Mouse (Mus musculus): Measurements from ENCODE around the gene Dync2li1. TPM values are rescaled to one million over a fixed set of nuclear protein-coding genes. Genes with fewer than 3 reads are reported as not detected.

Dync2li1 gene
- 31.5 and 33.3 TPM in 2 replicates for polyA plus RNA-seq (2016; fragmentation: Nextera tagmentation; extraction: Ambion mirVana)

GRCm38 (mm10) chr17:84626276-84626856 is at the start of gene Dync2li1:
TSS of gene Dync2li1 (plus strand) at chr17:84626496.
- peak within 1 kb of the TSS; percentile 68 for H3K4me2 ChIP-seq (replicated peaks)
- H3K27ac ChIP-seq (replicated peaks), result no peak within 1 kb of the TSS
- H3K4me3 ChIP-seq, result peak within 1 kb of the TSS; percentile 65
- peaks cover 7% of the 10 kb centered on the region for H3K4me1 ChIP-seq
- WGBS, result under 1% methylated on average over 23 of the region's 25 CpGs
- no peaks in the 10 kb centered on the region for H3K36me3 ChIP-seq
- peak within 1 kb of the TSS; percentile 73 for H3K9ac ChIP-seq (replicated peaks)
- ATAC-seq (ENCODE audit: low FRiP score, low read depth), result peak; percentile 97
- H3K9me3 ChIP-seq, result no peaks in the 10 kb centered on the region
- no peaks in the 10 kb centered on the region; the same call in 1 of the 2 replicates for H3K27me3 ChIP-seq

GRCm38 (mm10) chr17:84576621-84577293 is 49.5 kb upstream of the Dync2li1 start:
- Histone ChIP-seq H3K9ac (replicated peaks) (no peak overlapping the region), H3K4me1 (no peaks in the 10 kb centered on the region), H3K9me3 (no peaks in the 10 kb centered on the region), H3K27ac (replicated peaks) (no peak overlapping the region), H3K4me2 (replicated peaks) (no peak overlapping the region), H3K4me3 (no peak overlapping the region), H3K36me3 (no peaks in the 10 kb centered on the region), H3K27me3 (no peaks in the 10 kb centered on the region)
- 83% methylated on average over 16 of the region's 16 CpGs for WGBS
- no peak for ATAC-seq (ENCODE audit: low FRiP score, low read depth)

- no peak overlapping the region for H3K4me2 ChIP-seq (replicated peaks)
- 87% methylated on average over 8 of the region's 8 CpGs for WGBS
Measured at GRCm38 (mm10) chr17:84579249-84579648, 47.0 kb upstream of the Dync2li1 start.

GRCm38 (mm10) chr17:84579817-84580216 is 46.5 kb upstream of the Dync2li1 start:
- no peak for ATAC-seq (ENCODE audit: low FRiP score, low read depth)
- no peaks in the 10 kb centered on the region for H3K9me3 ChIP-seq
- no peak overlapping the region for H3K4me3 ChIP-seq
- no peak overlapping the region for H3K27ac ChIP-seq (replicated peaks)
- H3K4me1 ChIP-seq, result no peaks in the 10 kb centered on the region
- no peaks in the 10 kb centered on the region for H3K27me3 ChIP-seq
- WGBS, result 87% methylated on average over 10 of the region's 10 CpGs
- H3K9ac ChIP-seq (replicated peaks), result no peak overlapping the region
- no peak overlapping the region for H3K4me2 ChIP-seq (replicated peaks)
- H3K36me3 ChIP-seq, result no peaks in the 10 kb centered on the region

More at GRCm38 (mm10) chr17:84579249-84579648, 47.0 kb upstream of the Dync2li1 start:
- Histone ChIP-seq H3K4me1 (no peaks in the 10 kb centered on the region), H3K4me3 (no peak overlapping the region), H3K36me3 (no peaks in the 10 kb centered on the region), H3K27ac (replicated peaks) (no peak overlapping the region), H3K9me3 (no peaks in the 10 kb centered on the region), H3K9ac (replicated peaks) (no peak overlapping the region), H3K27me3 (no peaks in the 10 kb centered on the region)
- ATAC-seq (ENCODE audit: low FRiP score, low read depth), result no peak

GRCm38 (mm10) chr17:84580821-84581220 is 45.5 kb upstream of the Dync2li1 start:
- 53% methylated on average over 8 of the region's 8 CpGs for WGBS
- Histone ChIP-seq H3K27me3 (no peaks in the 10 kb centered on the region), H3K9me3 (no peaks in the 10 kb centered on the region), H3K4me1 (no peaks in the 10 kb centered on the region), H3K4me2 (replicated peaks) (no peak overlapping the region), H3K27ac (replicated peaks) (no peak overlapping the region), H3K9ac (replicated peaks) (no peak overlapping the region), H3K36me3 (no peaks in the 10 kb centered on the region), H3K4me3 (no peak overlapping the region)
- ATAC-seq (ENCODE audit: low FRiP score, low read depth), result no peak

- H3K4me1 ChIP-seq, result no peaks in the 10 kb centered on the region
- H3K9ac ChIP-seq (replicated peaks), result no peak overlapping the region
- H3K27ac ChIP-seq (replicated peaks), result no peak overlapping the region
- H3K4me2 ChIP-seq (replicated peaks), result no peak overlapping the region
- H3K27me3 ChIP-seq, result no peaks in the 10 kb centered on the region
- ATAC-seq (ENCODE audit: low FRiP score, low read depth), result no peak
- no peak overlapping the region for H3K4me3 ChIP-seq
- H3K36me3 ChIP-seq, result no peaks in the 10 kb centered on the region
- 75% methylated on average over 8 of the region's 8 CpGs for WGBS
- H3K9me3 ChIP-seq, result no peaks in the 10 kb centered on the region
Measured at GRCm38 (mm10) chr17:84581740-84582414, 44.4 kb upstream of the Dync2li1 start.

- ATAC-seq (ENCODE audit: low FRiP score, low read depth), result no peak
- H3K4me3 ChIP-seq, result no peak overlapping the region
- no peak overlapping the region for H3K27ac ChIP-seq (replicated peaks)
- no peaks in the 10 kb centered on the region for H3K27me3 ChIP-seq
- no peaks in the 10 kb centered on the region for H3K9me3 ChIP-seq
- no peaks in the 10 kb centered on the region for H3K4me1 ChIP-seq
- H3K36me3 ChIP-seq, result no peaks in the 10 kb centered on the region
- WGBS, result 77% methylated on average over 9 of the region's 9 CpGs
- H3K4me2 ChIP-seq (replicated peaks), result no peak overlapping the region
- H3K9ac ChIP-seq (replicated peaks), result no peak overlapping the region
Measured at GRCm38 (mm10) chr17:84584107-84584506, 42.2 kb upstream of the Dync2li1 start.

- no peak overlapping the region for H3K27ac ChIP-seq (replicated peaks)
- ATAC-seq (ENCODE audit: low FRiP score, low read depth), result no peak
- H3K27me3 ChIP-seq, result no peaks in the 10 kb centered on the region
- no peak overlapping the region for H3K9ac ChIP-seq (replicated peaks)
- H3K4me3 ChIP-seq, result no peak overlapping the region
- H3K4me2 ChIP-seq (replicated peaks), result no peak overlapping the region
- H3K36me3 ChIP-seq, result no peaks in the 10 kb centered on the region
- no peaks in the 10 kb centered on the region for H3K4me1 ChIP-seq
- WGBS, result 82% methylated on average over 8 of the region's 8 CpGs
- no peaks in the 10 kb centered on the region for H3K9me3 ChIP-seq
Measured at GRCm38 (mm10) chr17:84585104-84585503, 41.2 kb upstream of the Dync2li1 start.

- Histone ChIP-seq H3K27me3 (no peaks in the 10 kb centered on the region), H3K36me3 (peaks cover 10% of the 10 kb centered on the region), H3K9me3 (no peaks in the 10 kb centered on the region), H3K4me2 (replicated peaks) (no peak overlapping the region), H3K9ac (replicated peaks) (no peak overlapping the region), H3K27ac (replicated peaks) (no peak overlapping the region), H3K4me1 (no peaks in the 10 kb centered on the region), H3K4me3 (no peak overlapping the region)
- no peak for ATAC-seq (ENCODE audit: low FRiP score, low read depth)
- 96% methylated on average over 7 of the region's 7 CpGs for WGBS
Measured at GRCm38 (mm10) chr17:84590065-84590464, 36.2 kb upstream of the Dync2li1 start.

GRCm38 (mm10) chr17:84591431-84592150 is 34.7 kb upstream of the Dync2li1 start:
- Histone ChIP-seq H3K9me3 (no peaks in the 10 kb centered on the region), H3K9ac (replicated peaks) (no peak overlapping the region), H3K27ac (replicated peaks) (no peak overlapping the region), H3K4me2 (replicated peaks) (no peak overlapping the region), H3K27me3 (no peaks in the 10 kb centered on the region), H3K4me3 (no peak overlapping the region), H3K4me1 (peaks cover 8% of the 10 kb centered on the region), H3K36me3 (peaks cover 10% of the 10 kb centered on the region)
- WGBS, result 90% methylated on average over 16 of the region's 16 CpGs
- ATAC-seq (ENCODE audit: low FRiP score, low read depth), result no peak

- Histone ChIP-seq H3K27me3 (no peaks in the 10 kb centered on the region), H3K4me1 (peaks cover 12% of the 10 kb centered on the region), H3K27ac (replicated peaks) (no peak overlapping the region), H3K4me3 (no peak overlapping the region), H3K9ac (replicated peaks) (no peak overlapping the region), H3K9me3 (no peaks in the 10 kb centered on the region), H3K36me3 (peaks cover 10% of the 10 kb centered on the region), H3K4me2 (replicated peaks) (no peak overlapping the region)
- 54% methylated on average over 10 of the region's 10 CpGs for WGBS
- no peak for ATAC-seq (ENCODE audit: low FRiP score, low read depth)
Measured at GRCm38 (mm10) chr17:84596015-84596441, 30.3 kb upstream of the Dync2li1 start.

- no peak overlapping the region for H3K9ac ChIP-seq (replicated peaks)
- H3K27ac ChIP-seq (replicated peaks), result no peak overlapping the region
- no peak for ATAC-seq (ENCODE audit: low FRiP score, low read depth)
- H3K4me2 ChIP-seq (replicated peaks), result no peak overlapping the region
- no peak overlapping the region for H3K4me3 ChIP-seq
- 54% methylated on average over 7 of the region's 7 CpGs for WGBS
- H3K9me3 ChIP-seq, result no peaks in the 10 kb centered on the region
- peaks cover 8% of the 10 kb centered on the region for H3K36me3 ChIP-seq
- H3K4me1 ChIP-seq, result peaks cover 12% of the 10 kb centered on the region
- H3K27me3 ChIP-seq, result no peaks in the 10 kb centered on the region
Measured at GRCm38 (mm10) chr17:84596501-84596900, 29.8 kb upstream of the Dync2li1 start.
